Mouse (Mus musculus): ENCODE measurements around the gene Pdss2. TPM values are rescaled to one million over a fixed set of nuclear protein-coding genes. Genes with fewer than 3 reads are reported as not detected.
A peak's percentile ranks its signal among the peaks of the same experiment; 100 is the strongest.
"Not testable (repeated sequence)": the region's sequence is repeated elsewhere in the genome, so short reads cannot be mapped to it uniquely, and the experiment has no call there.

Gene Pdss2
- polyA plus RNA-seq, 1 experiment from 2014 or later, result 18.4 TPM

- ATAC-seq (ENCODE audit: low FRiP score) (no peak), DNase-seq (ENCODE audit: low spot score) (no peak)
- H3K36me3 ChIP-seq (ENCODE audit: control insufficient read depth, insufficient read depth, low read length), result no peaks in the 10 kb centered on the region
- no peak overlapping the region for H3K4me3 ChIP-seq (ENCODE audit: low read depth, low read length)
- H3K9ac ChIP-seq (ENCODE audit: low read depth, low read length), result no peak overlapping the region
- no peaks in the 10 kb centered on the region for H3K9me3 ChIP-seq (ENCODE audit: control insufficient read depth, low read length)
- H3K4me2 ChIP-seq (replicated peaks; ENCODE audit: low read depth, low read length), result no peak overlapping the region
- H3K4me1 ChIP-seq (replicated peaks; ENCODE audit: control insufficient read depth, insufficient read depth, low read length), result no peaks in the 10 kb centered on the region
- no peaks in the 10 kb centered on the region for H3K27me3 ChIP-seq (ENCODE audit: control insufficient read depth, insufficient read depth, low read length)
- 89% methylated on average over 12 of the region's 12 CpGs for WGBS
- H3K27ac ChIP-seq (ENCODE audit: low read depth, low read length), result no peak overlapping the region
Measured at GRCm38 (mm10) chr10:43406885-43407284, 185.6 kb downstream of the Pdss2 start.

GRCm38 (mm10) chr10:43409506-43410230, 188.4 kb downstream of the Pdss2 start:
- Histone ChIP-seq H3K27me3 (ENCODE audit: control insufficient read depth, insufficient read depth, low read length) (no peaks in the 10 kb centered on the region), H3K9ac (ENCODE audit: low read depth, low read length) (no peak overlapping the region), H3K4me3 (ENCODE audit: low read depth, low read length) (no peak overlapping the region), H3K4me2 (replicated peaks; ENCODE audit: low read depth, low read length) (no peak overlapping the region), H3K36me3 (ENCODE audit: control insufficient read depth, insufficient read depth, low read length) (no peaks in the 10 kb centered on the region), H3K9me3 (ENCODE audit: control insufficient read depth, low read length) (no peaks in the 10 kb centered on the region), H3K27ac (ENCODE audit: low read depth, low read length) (no peak overlapping the region), H3K4me1 (replicated peaks; ENCODE audit: control insufficient read depth, insufficient read depth, low read length) (no peaks in the 10 kb centered on the region)
- no peak for DNase-seq (ENCODE audit: low spot score)
- ATAC-seq (ENCODE audit: low FRiP score), result no peak
- 83% methylated on average over 10 of the region's 10 CpGs for WGBS

DNA sequence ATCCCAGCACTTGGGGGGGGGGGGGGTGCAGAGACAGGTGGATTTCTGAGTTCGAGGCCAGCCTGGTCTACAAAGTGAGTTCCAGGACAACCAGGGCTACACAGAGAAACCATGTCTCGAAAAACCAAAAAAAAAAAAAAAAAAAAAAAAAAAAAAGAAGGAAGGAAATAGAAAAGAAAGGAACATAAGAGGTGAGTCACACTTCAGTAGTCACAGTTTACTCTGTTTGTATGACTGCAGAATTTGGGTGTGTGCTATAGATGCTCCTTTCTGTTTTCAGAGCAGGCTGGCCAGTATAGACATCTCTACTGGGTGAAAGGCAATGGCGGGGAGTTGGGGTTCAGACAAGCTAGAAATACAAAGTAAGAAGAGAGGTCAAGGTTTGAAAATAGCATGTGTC, 189.9 kb downstream of the Pdss2 start:
- not testable (repeated sequence) for H3K4me2 ChIP-seq (replicated peaks; ENCODE audit: low read depth, low read length); H3K27ac ChIP-seq (ENCODE audit: low read depth, low read length); H3K36me3 ChIP-seq (ENCODE audit: control insufficient read depth, insufficient read depth, low read length); ATAC-seq (ENCODE audit: low FRiP score); H3K27me3 ChIP-seq (ENCODE audit: control insufficient read depth, insufficient read depth, low read length); H3K9me3 ChIP-seq (ENCODE audit: control insufficient read depth, low read length); DNase-seq (ENCODE audit: low spot score); H3K9ac ChIP-seq (ENCODE audit: low read depth, low read length); H3K4me3 ChIP-seq (ENCODE audit: low read depth, low read length); H3K4me1 ChIP-seq (replicated peaks; ENCODE audit: control insufficient read depth, insufficient read depth, low read length)
- WGBS, result 92% methylated on average over 3 of the region's 3 CpGs

- no peak for ATAC-seq (ENCODE audit: low FRiP score)
- Histone ChIP-seq H3K9ac (ENCODE audit: low read depth, low read length) (no peak overlapping the region), H3K36me3 (ENCODE audit: control insufficient read depth, insufficient read depth, low read length) (no peaks in the 10 kb centered on the region), H3K27ac (ENCODE audit: low read depth, low read length) (no peak overlapping the region), H3K27me3 (ENCODE audit: control insufficient read depth, insufficient read depth, low read length) (no peaks in the 10 kb centered on the region), H3K9me3 (ENCODE audit: control insufficient read depth, low read length) (no peaks in the 10 kb centered on the region), H3K4me1 (replicated peaks; ENCODE audit: control insufficient read depth, insufficient read depth, low read length) (peaks cover 3% of the 10 kb centered on the region; the same call in 1 of the 2 replicates), H3K4me3 (ENCODE audit: low read depth, low read length) (no peak overlapping the region), H3K4me2 (replicated peaks; ENCODE audit: low read depth, low read length) (no peak overlapping the region)
- DNase-seq (ENCODE audit: low spot score), result no peak
- WGBS, result 83% methylated on average over 6 of the region's 6 CpGs
Measured at GRCm38 (mm10) chr10:43417346-43417745, 196.1 kb downstream of the Pdss2 start.

- Histone ChIP-seq H3K4me2 (replicated peaks; ENCODE audit: low read depth, low read length) (no peak overlapping the region), H3K9me3 (ENCODE audit: control insufficient read depth, low read length) (no peaks in the 10 kb centered on the region), H3K4me1 (replicated peaks; ENCODE audit: control insufficient read depth, insufficient read depth, low read length) (peaks cover 3% of the 10 kb centered on the region; the same call in 1 of the 2 replicates), H3K27me3 (ENCODE audit: control insufficient read depth, insufficient read depth, low read length) (no peaks in the 10 kb centered on the region), H3K4me3 (ENCODE audit: low read depth, low read length) (no peak overlapping the region), H3K36me3 (ENCODE audit: control insufficient read depth, insufficient read depth, low read length) (no peaks in the 10 kb centered on the region), H3K9ac (ENCODE audit: low read depth, low read length) (no peak overlapping the region), H3K27ac (ENCODE audit: low read depth, low read length) (0 out of 2 replicates have a peak overlapping the region, but pooled peaks have one; percentile 11)
- 60% methylated on average over 22 of the region's 22 CpGs for WGBS
- DNase-seq (ENCODE audit: low spot score) (peak; percentile 43), ATAC-seq (ENCODE audit: low FRiP score) (peak; percentile 60)
Measured at GRCm38 (mm10) chr10:43420660-43421413, 199.6 kb downstream of the Pdss2 start.

DNA sequence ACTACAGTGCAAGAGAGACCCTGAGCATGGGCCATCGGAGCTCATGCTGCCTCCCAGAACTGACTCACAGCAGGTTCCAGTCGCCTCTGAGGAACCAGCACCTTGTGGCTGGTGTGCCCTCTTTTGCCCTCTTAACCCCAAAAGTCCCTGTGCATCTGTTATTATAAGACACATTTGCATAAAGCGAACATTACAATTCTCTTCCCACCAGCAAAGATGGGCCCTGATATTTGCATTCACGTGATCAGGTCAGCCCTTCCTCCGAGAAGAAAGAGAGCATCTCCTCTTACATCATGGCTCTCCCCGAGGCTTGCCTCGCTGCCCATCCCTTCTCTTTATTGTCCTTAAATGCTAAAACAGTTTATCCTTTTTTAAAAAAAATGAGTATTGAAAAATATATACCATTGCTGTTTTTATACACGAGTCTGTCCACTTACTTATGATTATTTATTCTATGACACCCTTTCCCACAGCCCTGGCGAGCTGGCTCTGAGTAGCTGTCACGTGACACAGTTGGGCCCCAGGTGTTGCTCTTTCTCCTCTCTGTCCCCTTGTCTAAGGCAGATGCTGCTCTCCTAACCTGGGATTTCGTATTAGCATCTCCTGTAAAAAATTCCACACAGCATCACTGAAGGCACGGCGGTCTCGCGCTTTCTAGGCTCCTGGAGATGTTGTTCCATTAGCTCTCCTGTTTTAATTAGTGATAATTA, 200.9 kb downstream of the Pdss2 start:
- Histone ChIP-seq H3K4me1 (replicated peaks; ENCODE audit: control insufficient read depth, insufficient read depth, low read length) (peaks cover 3% of the 10 kb centered on the region; the same call in 1 of the 2 replicates), H3K4me3 (ENCODE audit: low read depth, low read length) (no peak overlapping the region), H3K4me2 (replicated peaks; ENCODE audit: low read depth, low read length) (no peak overlapping the region), H3K36me3 (ENCODE audit: control insufficient read depth, insufficient read depth, low read length) (no peaks in the 10 kb centered on the region), H3K27ac (ENCODE audit: low read depth, low read length) (peak overlapping the region; percentile 42; the same call in 1 of the 2 replicates), H3K27me3 (ENCODE audit: control insufficient read depth, insufficient read depth, low read length) (no peaks in the 10 kb centered on the region), H3K9me3 (ENCODE audit: control insufficient read depth, low read length) (no peaks in the 10 kb centered on the region), H3K9ac (ENCODE audit: low read depth, low read length) (no peak overlapping the region)
- WGBS, result 78% methylated on average over 15 of the region's 15 CpGs
- ATAC-seq (ENCODE audit: low FRiP score), result peak; percentile 53; the same call in 1 of the 2 replicates
- DNase-seq (ENCODE audit: low spot score), result no peak

- no peaks in the 10 kb centered on the region for H3K9me3 ChIP-seq (ENCODE audit: control insufficient read depth, low read length)
- H3K27ac ChIP-seq (ENCODE audit: low read depth, low read length), result no peak overlapping the region
- no peaks in the 10 kb centered on the region for H3K27me3 ChIP-seq (ENCODE audit: control insufficient read depth, insufficient read depth, low read length)
- DNase-seq (ENCODE audit: low spot score) (no peak), ATAC-seq (ENCODE audit: low FRiP score) (no peak)
- H3K4me3 ChIP-seq (ENCODE audit: low read depth, low read length), result no peak overlapping the region
- H3K36me3 ChIP-seq (ENCODE audit: control insufficient read depth, insufficient read depth, low read length), result no peaks in the 10 kb centered on the region
- no peak overlapping the region for H3K4me2 ChIP-seq (replicated peaks; ENCODE audit: low read depth, low read length)
- WGBS, result 98% methylated on average over 5 of the region's 5 CpGs
- H3K4me1 ChIP-seq (replicated peaks; ENCODE audit: control insufficient read depth, insufficient read depth, low read length), result peaks cover 3% of the 10 kb centered on the region; the same call in 1 of the 2 replicates
- H3K9ac ChIP-seq (ENCODE audit: low read depth, low read length), result no peak overlapping the region
Measured at GRCm38 (mm10) chr10:43424545-43424944, 203.3 kb downstream of the Pdss2 start.

GRCm38 (mm10) chr10:43430606-43431005, 209.3 kb downstream of the Pdss2 start:
- Histone ChIP-seq H3K36me3 (ENCODE audit: control insufficient read depth, insufficient read depth, low read length) (no peaks in the 10 kb centered on the region), H3K27ac (ENCODE audit: low read depth, low read length) (no peak overlapping the region)
- 92% methylated on average over 5 of the region's 5 CpGs for WGBS

More at GRCm38 (mm10) chr10:43430606-43431005, 209.3 kb downstream of the Pdss2 start:
- DNase-seq (ENCODE audit: low spot score), result no peak
- H3K9ac ChIP-seq (ENCODE audit: low read depth, low read length), result no peak overlapping the region
- no peaks in the 10 kb centered on the region for H3K9me3 ChIP-seq (ENCODE audit: control insufficient read depth, low read length)
- no peaks in the 10 kb centered on the region for H3K4me1 ChIP-seq (replicated peaks; ENCODE audit: control insufficient read depth, insufficient read depth, low read length)
- H3K4me2 ChIP-seq (replicated peaks; ENCODE audit: low read depth, low read length), result no peak overlapping the region
- no peak overlapping the region for H3K4me3 ChIP-seq (ENCODE audit: low read depth, low read length)
- no peak for ATAC-seq (ENCODE audit: low FRiP score)
- H3K27me3 ChIP-seq (ENCODE audit: control insufficient read depth, insufficient read depth, low read length), result no peaks in the 10 kb centered on the region

Measured in hindbrain, embryonic 11.5 days (tissue).